Mouse (Mus musculus): Measurements from ENCODE around the gene Bbip1. TPM values are rescaled to one million over a fixed set of nuclear protein-coding genes. Genes with fewer than 3 reads are reported as not detected.
A peak's percentile ranks its signal among the peaks of the same experiment; 100 is the strongest.

The Bbip1 gene
- polyA plus RNA-seq, 1 experiment from 2014 or later: 69.8 TPM

- peak; percentile 63 for TF ChIP-seq CTCF (IDR thresholded peaks at IDR 0.05; ENCODE audit: low read depth)
- H3K36me3 ChIP-seq (ENCODE audit: insufficient read depth): peaks cover 3% of the 10 kb centered on the region; the same call in 1 of the 2 replicates
- peak overlapping the region; percentile 65 for H3K4me2 ChIP-seq
- peak overlapping the region; percentile 93 for H3K27ac ChIP-seq (ENCODE audit: low read depth)
- peaks cover 18% of the 10 kb centered on the region for H3K4me1 ChIP-seq (ENCODE audit: insufficient read depth)
- under 1% methylated on average over 75 of the region's 83 CpGs for WGBS
- peak overlapping the region; percentile 93 for H3K9ac ChIP-seq
- no peaks in the 10 kb centered on the region for H3K9me3 ChIP-seq (ENCODE audit: low read depth, low read length)
- no peaks in the 10 kb centered on the region for H3K27me3 ChIP-seq (ENCODE audit: insufficient read depth, low read length)
- DNase-seq (peak; percentile 86), ATAC-seq (ENCODE audit: insufficient read depth) (peak; percentile 53)
- H3K4me3 ChIP-seq (ENCODE audit: low read depth, low read length): peak overlapping the region; percentile 97
Observed at GRCm38 (mm10) chr19:53903507-53904321, 40.7 kb downstream of the Bbip1 start.

- Histone ChIP-seq H3K4me2 (peak overlapping the region; percentile 75), H3K9me3 (ENCODE audit: low read depth, low read length) (no peaks in the 10 kb centered on the region), H3K27ac (ENCODE audit: low read depth) (peak overlapping the region; percentile 93), H3K27me3 (ENCODE audit: insufficient read depth, low read length) (no peaks in the 10 kb centered on the region), H3K36me3 (ENCODE audit: insufficient read depth) (no peaks in the 10 kb centered on the region), H3K4me3 (ENCODE audit: low read depth, low read length) (peak overlapping the region; percentile 97), H3K4me1 (ENCODE audit: insufficient read depth) (peaks cover 18% of the 10 kb centered on the region), H3K9ac (peak overlapping the region; percentile 93)
- DNase-seq (peak; percentile 99), ATAC-seq (ENCODE audit: insufficient read depth) (peak; percentile 98)
- TF ChIP-seq CTCF (IDR thresholded peaks at IDR 0.05; ENCODE audit: low read depth): no peak
- WGBS: 0% methylated on average over 51 of the region's 61 CpGs
Observed at GRCm38 (mm10) chr19:53902739-53903487, 41.5 kb downstream of the Bbip1 start.

GRCm38 (mm10) chr19:53901931-53902738 is 42.3 kb downstream of the Bbip1 start:
- TF ChIP-seq CTCF (IDR thresholded peaks at IDR 0.05; ENCODE audit: low read depth): no peak
- Histone ChIP-seq H3K9me3 (ENCODE audit: low read depth, low read length) (no peaks in the 10 kb centered on the region), H3K4me3 (ENCODE audit: low read depth, low read length) (peak overlapping the region; percentile 97), H3K27me3 (ENCODE audit: insufficient read depth, low read length) (no peaks in the 10 kb centered on the region), H3K4me2 (peak overlapping the region; percentile 75), H3K4me1 (ENCODE audit: insufficient read depth) (peaks cover 18% of the 10 kb centered on the region), H3K36me3 (ENCODE audit: insufficient read depth) (no peaks in the 10 kb centered on the region), H3K9ac (peak overlapping the region; percentile 71), H3K27ac (ENCODE audit: low read depth) (peak overlapping the region; percentile 93)
- 26% methylated on average over 15 of the region's 15 CpGs for WGBS
- DNase-seq (no peak), ATAC-seq (ENCODE audit: insufficient read depth) (peak; percentile 19; the same call in 1 of the 2 replicates)

- DNase-seq (no peak), ATAC-seq (ENCODE audit: insufficient read depth) (no peak)
- Histone ChIP-seq H3K9ac (no peak overlapping the region), H3K4me2 (no peak overlapping the region), H3K27me3 (ENCODE audit: insufficient read depth, low read length) (no peaks in the 10 kb centered on the region), H3K36me3 (ENCODE audit: insufficient read depth) (no peaks in the 10 kb centered on the region), H3K27ac (ENCODE audit: low read depth) (no peak overlapping the region), H3K9me3 (ENCODE audit: low read depth, low read length) (no peaks in the 10 kb centered on the region), H3K4me1 (ENCODE audit: insufficient read depth) (peaks cover 18% of the 10 kb centered on the region), H3K4me3 (ENCODE audit: low read depth, low read length) (no peak overlapping the region)
- TF ChIP-seq CTCF (IDR thresholded peaks at IDR 0.05; ENCODE audit: low read depth): no peak
- WGBS: 79% methylated on average over 14 of the region's 14 CpGs
Observed at GRCm38 (mm10) chr19:53899941-53900610, 44.4 kb downstream of the Bbip1 start.

- ATAC-seq (ENCODE audit: insufficient read depth) (no peak), DNase-seq (no peak)
- Histone ChIP-seq H3K27ac (ENCODE audit: low read depth) (no peak overlapping the region), H3K9me3 (ENCODE audit: low read depth, low read length) (no peaks in the 10 kb centered on the region), H3K4me1 (ENCODE audit: insufficient read depth) (peaks cover 18% of the 10 kb centered on the region), H3K4me3 (ENCODE audit: low read depth, low read length) (no peak overlapping the region), H3K9ac (no peak overlapping the region), H3K36me3 (ENCODE audit: insufficient read depth) (no peaks in the 10 kb centered on the region), H3K4me2 (no peak overlapping the region), H3K27me3 (ENCODE audit: insufficient read depth, low read length) (no peaks in the 10 kb centered on the region)
- TF ChIP-seq CTCF (IDR thresholded peaks at IDR 0.05; ENCODE audit: low read depth): no peak
- WGBS: 74% methylated on average over 25 of the region's 25 CpGs
Observed at GRCm38 (mm10) chr19:53898970-53899900, 45.2 kb downstream of the Bbip1 start.
